Mouse (Mus musculus): ENCODE results near the gene Chchd4. TPM values are rescaled to one million over a fixed set of nuclear protein-coding genes. Genes with fewer than 3 reads are reported as not detected.

The Chchd4 gene
- total RNA-seq, 2 experiments from 2014 or later = 19.3 to 21.8 TPM

GRCm38 (mm10) chr6:91467106-91467505 is 6.2 kb downstream of the Chchd4 start:
- H3K27ac ChIP-seq = no peak overlapping the region
- no peak for DNase-seq (ENCODE audit: low spot score in 2 of 2)
- H3K4me3 ChIP-seq = no peak overlapping the region
- no peak for TF ChIP-seq CTCF (conservative IDR thresholded peaks at IDR 0.05)

DNA sequence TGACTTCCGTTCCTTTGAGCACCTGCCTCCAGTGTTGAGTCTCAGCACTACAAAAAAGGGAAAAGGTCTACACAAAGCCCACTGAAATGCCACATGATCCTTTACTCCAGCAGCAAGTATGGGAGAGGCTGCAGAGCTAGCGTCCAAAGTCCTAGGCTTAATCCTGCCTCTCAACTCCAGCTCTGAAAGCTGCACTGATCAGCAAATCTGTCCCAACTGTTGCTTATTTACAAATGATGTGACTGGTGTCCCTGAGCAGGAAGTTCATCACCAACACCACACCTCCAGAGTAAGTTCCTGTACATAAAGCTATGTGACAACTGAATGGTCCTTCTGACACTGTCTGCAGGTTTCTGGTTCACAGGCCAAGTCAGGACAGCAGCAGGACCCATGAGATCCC is 7.6 kb downstream of the Chchd4 start:
- no peak overlapping the region for H3K4me3 ChIP-seq
- H3K27ac ChIP-seq = no peak overlapping the region
- TF ChIP-seq CTCF (conservative IDR thresholded peaks at IDR 0.05) = no peak
- DNase-seq (ENCODE audit: low spot score in 2 of 2) = no peak

DNA sequence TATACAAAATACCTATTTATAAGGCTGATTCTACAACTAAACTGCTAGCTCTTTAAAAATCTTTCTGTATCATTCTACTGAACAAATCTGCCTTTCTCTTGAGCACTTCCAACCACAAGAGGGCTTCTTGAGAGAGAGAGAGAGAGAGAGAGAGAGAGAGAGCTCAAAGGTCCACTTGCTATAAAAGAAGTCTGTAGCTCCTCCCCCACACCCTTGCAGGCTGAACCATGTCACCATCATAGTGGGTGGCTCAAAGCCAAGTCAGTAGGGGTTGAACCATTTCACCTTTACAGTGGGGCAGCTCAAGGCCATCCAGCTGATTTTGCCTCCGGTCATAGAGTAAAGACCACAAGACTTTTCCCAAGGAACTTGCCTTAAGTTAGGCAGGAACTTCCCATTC is 13.9 kb downstream of the Chchd4 start:
- TF ChIP-seq CTCF (conservative IDR thresholded peaks at IDR 0.05) = no peak; the same call in 1 of the 2 replicates
- H3K4me3 ChIP-seq = no peak overlapping the region
- no peak overlapping the region for H3K27ac ChIP-seq
- no peak for DNase-seq (ENCODE audit: low spot score in 2 of 2)

DNA sequence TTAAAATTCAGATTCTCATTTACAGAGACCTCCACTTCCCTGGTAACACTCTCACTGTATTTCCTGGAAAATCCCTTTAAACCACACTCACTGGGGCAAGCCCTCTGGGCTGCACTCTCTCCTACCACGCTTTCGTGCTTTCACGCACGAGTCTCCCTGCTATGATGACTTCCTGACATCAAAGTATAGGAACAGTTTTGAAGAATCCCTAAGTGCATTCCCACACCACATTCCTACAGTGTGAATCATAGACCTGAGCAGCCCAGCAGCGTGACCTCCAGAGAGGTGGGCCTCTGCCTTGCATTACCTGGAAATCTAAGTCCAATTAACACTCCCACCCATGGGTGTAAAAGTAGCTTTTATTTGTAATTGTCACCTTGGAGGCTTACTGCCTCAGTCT is 18.8 kb downstream of the Chchd4 start:
- no peak for TF ChIP-seq CTCF (conservative IDR thresholded peaks at IDR 0.05)
- no peak for DNase-seq (ENCODE audit: low spot score in 2 of 2)
- no peak overlapping the region for H3K4me3 ChIP-seq
- H3K27ac ChIP-seq = no peak overlapping the region

- no peak for TF ChIP-seq CTCF (conservative IDR thresholded peaks at IDR 0.05)
- DNase-seq (ENCODE audit: low spot score in 2 of 2) = no peak
- Histone ChIP-seq H3K27ac (no peak overlapping the region), H3K4me3 (no peak overlapping the region)
Measured at GRCm38 (mm10) chr6:91452056-91452455, 21.3 kb downstream of the Chchd4 start.

- no peak for DNase-seq (ENCODE audit: low spot score in 2 of 2)
- no peak for TF ChIP-seq CTCF (conservative IDR thresholded peaks at IDR 0.05)
- Histone ChIP-seq H3K4me3 (no peak overlapping the region), H3K27ac (no peak overlapping the region)
Measured at GRCm38 (mm10) chr6:91449472-91450225, 23.7 kb downstream of the Chchd4 start.

DNA sequence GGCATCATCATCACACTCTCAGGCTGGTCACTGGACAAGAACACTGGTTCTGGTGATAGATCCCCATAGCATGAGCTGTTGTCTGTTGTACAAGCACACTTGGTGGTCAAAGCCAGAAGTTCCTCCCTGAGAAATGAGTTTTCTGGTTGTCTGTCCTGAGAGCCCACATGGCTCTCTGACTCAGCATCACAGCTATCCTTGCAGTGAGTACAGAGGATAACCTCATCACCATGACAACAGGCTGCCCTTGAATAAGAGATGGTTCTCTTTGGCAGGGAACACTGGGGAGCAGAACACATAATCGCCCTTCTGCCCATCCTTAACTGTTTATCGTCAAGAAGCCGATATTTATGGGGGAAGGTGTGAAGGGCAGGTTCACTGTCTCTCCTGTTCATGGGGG is 28.0 kb downstream of the Chchd4 start:
- TF ChIP-seq CTCF (conservative IDR thresholded peaks at IDR 0.05) = no peak
- Histone ChIP-seq H3K27ac (no peak overlapping the region), H3K4me3 (no peak overlapping the region)
- no peak for DNase-seq (ENCODE audit: low spot score in 2 of 2)

DNA sequence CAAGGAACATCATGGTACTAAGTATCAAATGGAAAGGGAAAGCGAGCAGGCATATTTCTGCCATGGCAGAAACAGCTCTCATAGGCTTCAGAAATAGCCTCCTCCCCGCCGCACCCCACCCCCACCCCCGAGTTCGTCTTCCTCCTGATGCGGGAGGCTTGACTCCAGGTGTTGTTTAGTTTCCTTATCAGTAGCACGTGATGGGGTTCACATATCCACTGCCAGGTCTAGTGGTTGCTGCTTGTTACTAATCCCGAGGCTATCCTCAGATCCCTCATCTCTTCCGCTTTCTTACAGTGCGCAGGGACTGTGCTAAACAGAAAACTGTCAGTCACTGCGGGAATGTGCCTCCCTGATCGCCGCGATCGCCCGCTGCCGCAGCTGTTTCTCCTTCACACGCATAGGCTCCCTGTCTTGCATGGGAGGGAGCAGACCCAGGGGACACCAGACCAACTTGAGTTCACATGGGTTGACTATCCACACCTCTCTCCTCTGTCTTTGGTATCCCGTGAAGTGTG is 32.1 kb downstream of the Chchd4 start:
- peak overlapping the region; percentile 58 for H3K4me3 ChIP-seq
- TF ChIP-seq CTCF (conservative IDR thresholded peaks at IDR 0.05) = no peak
- peak overlapping the region; percentile 87 for H3K27ac ChIP-seq
- DNase-seq (ENCODE audit: low spot score in 2 of 2) = no peak

GRCm38 (mm10) chr6:91440474-91441144 is 32.7 kb downstream of the Chchd4 start:
- no peak for TF ChIP-seq CTCF (conservative IDR thresholded peaks at IDR 0.05)
- Histone ChIP-seq H3K4me3 (peak overlapping the region; percentile 58), H3K27ac (peak overlapping the region; percentile 87)
- DNase-seq (ENCODE audit: low spot score in 2 of 2) = peak; percentile 97 to 99

DNA sequence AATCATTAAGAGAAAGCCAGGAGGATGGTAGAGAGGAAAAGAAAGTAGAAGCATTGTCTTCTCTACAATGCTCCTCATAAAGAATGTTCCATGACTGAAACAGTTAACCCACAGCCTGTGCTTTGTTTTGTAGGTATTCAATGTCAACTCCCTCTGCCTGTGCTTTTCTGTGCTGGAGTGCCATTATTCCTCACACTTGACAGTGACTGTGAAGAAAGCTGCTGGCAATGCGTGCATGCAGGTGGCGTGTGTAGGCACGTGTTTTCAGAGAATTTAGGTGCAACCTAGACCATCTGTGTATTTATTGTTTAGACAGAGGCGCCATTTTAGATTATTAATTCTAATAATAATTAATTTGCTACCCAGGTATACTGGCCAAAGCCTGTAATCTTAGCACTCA is 49.2 kb downstream of the Chchd4 start:
- no peak overlapping the region for H3K27ac ChIP-seq
- no peak overlapping the region for H3K4me3 ChIP-seq
- no peak for DNase-seq (ENCODE audit: low spot score in 2 of 2)
- no peak for TF ChIP-seq CTCF (conservative IDR thresholded peaks at IDR 0.05)

DNA sequence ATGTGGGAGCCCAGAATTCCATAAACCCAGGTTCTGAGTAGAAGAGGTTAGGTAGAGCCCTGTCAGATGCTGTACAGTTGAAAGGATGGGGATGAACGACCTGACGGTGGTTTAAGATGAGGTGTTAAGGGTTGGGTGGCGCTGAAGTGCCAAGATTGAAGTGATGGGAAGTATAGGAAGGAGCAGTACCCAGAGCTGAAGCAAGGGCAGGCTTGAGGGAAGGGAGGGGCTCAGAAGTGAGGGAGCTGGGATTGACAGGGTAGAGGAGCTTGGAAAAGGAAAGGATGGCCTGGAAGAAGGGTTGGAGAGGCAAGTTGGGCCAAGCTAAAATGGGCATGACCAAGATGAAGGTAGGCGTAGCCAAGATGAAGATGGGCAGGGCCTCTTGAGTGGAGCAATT is 51.7 kb downstream of the Chchd4 start:
- no peak overlapping the region for H3K4me3 ChIP-seq
- no peak overlapping the region for H3K27ac ChIP-seq
- DNase-seq (ENCODE audit: low spot score in 2 of 2) = no peak
- TF ChIP-seq CTCF (conservative IDR thresholded peaks at IDR 0.05) = no peak

DNA sequence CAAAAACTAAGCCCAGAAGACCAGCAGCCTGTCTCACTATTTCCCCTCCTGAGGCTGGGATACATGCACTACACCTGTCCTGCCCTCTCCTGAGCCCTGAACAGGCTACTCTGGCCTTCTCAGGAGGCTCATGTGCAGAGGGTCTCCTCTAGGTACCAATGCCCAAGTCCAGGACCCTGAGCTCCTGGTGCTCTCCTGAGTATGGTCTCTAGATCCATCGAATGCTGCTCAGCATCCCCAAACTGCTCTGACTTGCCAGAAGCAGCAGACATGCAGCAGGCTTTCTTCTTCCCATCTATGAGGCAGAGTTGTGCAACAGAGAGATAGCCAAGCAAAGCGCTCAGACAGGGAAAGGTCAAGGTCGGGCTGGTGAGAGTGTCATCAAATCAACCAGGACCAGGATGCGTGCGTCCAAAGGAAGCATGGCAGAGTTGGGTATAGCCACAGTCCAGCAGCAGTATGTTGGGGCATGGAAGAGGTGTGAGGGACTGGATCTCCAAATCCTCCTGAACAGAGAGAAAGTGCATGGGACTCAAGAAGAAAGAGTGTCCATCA is 56.0 kb downstream of the Chchd4 start:
- no peak for DNase-seq (ENCODE audit: low spot score in 2 of 2)
- Histone ChIP-seq H3K4me3 (no peak overlapping the region), H3K27ac (no peak overlapping the region)
- no peak for TF ChIP-seq CTCF (conservative IDR thresholded peaks at IDR 0.05)

GRCm38 (mm10) chr6:91416146-91416545 is 57.2 kb downstream of the Chchd4 start:
- no peak overlapping the region for H3K4me3 ChIP-seq
- TF ChIP-seq CTCF (conservative IDR thresholded peaks at IDR 0.05) = no peak
- no peak overlapping the region for H3K27ac ChIP-seq
- DNase-seq (ENCODE audit: low spot score in 2 of 2) = no peak
